In the genomic region with DNA sequence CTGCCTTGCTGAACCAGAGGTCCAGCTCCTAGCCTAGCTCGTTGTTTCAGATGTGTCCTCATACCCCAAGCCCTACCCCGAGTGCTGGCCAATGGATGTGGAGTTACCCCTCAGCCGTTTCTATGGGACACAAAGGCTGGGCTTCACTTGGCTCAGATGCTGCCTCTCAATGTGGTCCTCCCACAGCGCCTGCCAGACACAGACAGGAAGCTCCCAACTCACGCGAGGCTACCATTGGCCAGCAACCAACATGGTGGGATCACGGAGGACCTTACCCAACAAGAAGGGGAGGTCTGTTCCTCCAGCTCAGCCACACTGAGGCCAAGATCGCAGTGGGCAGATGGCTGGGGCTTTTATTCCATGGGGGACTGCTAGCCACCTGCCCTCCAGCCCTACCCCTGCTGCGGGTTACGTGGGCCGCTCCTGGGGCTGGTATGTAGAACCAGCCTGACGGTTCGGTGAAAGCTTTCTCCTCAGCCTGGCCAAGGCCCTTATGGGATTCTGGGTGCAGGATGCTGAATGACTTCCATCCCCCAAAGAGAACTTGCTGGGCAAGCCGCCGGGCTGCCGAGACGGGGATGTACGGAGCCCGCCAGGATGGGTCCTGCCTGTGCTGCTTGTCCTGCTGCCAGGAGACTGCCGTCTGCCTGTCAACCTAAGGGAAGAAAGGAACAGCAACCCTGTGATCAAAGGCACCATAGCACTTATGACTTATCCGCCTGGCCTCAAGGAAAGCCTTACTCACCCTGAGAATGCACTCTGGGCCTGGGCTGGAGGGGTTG, we compare ENCODE assay signal across 16 mouse cellular contexts. TPM values are rescaled to one million over a fixed set of nuclear protein-coding genes. Genes with fewer than 3 reads are reported as not detected.
DNase-seq lines count a peak whose midpoint lies in the region; ATAC-seq and TF ChIP-seq lines count a peak whose summit lies in the region.
"Had no signal": no experiment of that assay in that cellular context is flagged by ENCODE, and none has a peak within 500 bp of the region (broad histone marks: within the 10 kb centered on the region; RNA-seq: fewer than 3 reads in every experiment).

No protein-coding gene starts in this region.

- no peak overlapping the region for H3K4me3 ChIP-seq in forebrain, postnatal 0 days (ENCODE audit: low read depth, low read length)
- H3K4me3 ChIP-seq in forebrain, embryonic 10.5 days: no peak overlapping the region
- H3K4me3 ChIP-seq: embryonic facial prominence, embryonic 12.5 days; liver, embryonic 13.5 days; lung, embryonic 15.5 days had no signal

- ATAC-seq in forebrain, postnatal 0 days: peak; percentile 71

- peak; percentile 58 for DNase-seq in forebrain, postnatal 0 days
- DNase-seq in forebrain, embryonic 10.5 days (ENCODE audit: extremely low spot score, low spot score): no peak
- peak; percentile 30 to 45 for DNase-seq in left cerebral cortex, postnatal 10 days (ENCODE audit: extremely low spot score in 1 of 2, low spot score in 2 of 2)
- DNase-seq in left cerebral cortex, adult 18-20 months (ENCODE audit: low spot score in 2 of 2): no peak
- peak; percentile 33 for DNase-seq in right cerebral cortex, postnatal 14 days
- DNase-seq in right cerebral cortex, adult 18-20 months: no peak
- DNase-seq in urinary bladder, adult 18-20 months (ENCODE audit: low spot score in 2 of 2): no peak
- DNase-seq: adrenal gland, adult 2 months; cerebellum, adult 11 months; gastrocnemius, postnatal 14 days; kidney, adult 18-20 months; liver, embryonic 13.5 days; thymus, postnatal 4 days had no signal

- intact Hi-C loops in left cerebral cortex, postnatal 10 days (cut with DNase I): no loop called here

- WGBS in forebrain, postnatal 0 days: 79% methylated on average over 21 of the region's 21 CpGs
- WGBS in forebrain, embryonic 10.5 days: 93% methylated on average over 21 of the region's 21 CpGs

- H3K4me2 ChIP-seq in forebrain, postnatal 0 days (ENCODE audit: low read depth): no peak overlapping the region
- H3K4me2 ChIP-seq: embryonic facial prominence, embryonic 12.5 days; liver, embryonic 13.5 days; lung, embryonic 15.5 days had no signal

- TF ChIP-seq CTCF in forebrain, postnatal 0 days (IDR thresholded peaks at IDR 0.05; ENCODE audit: low read depth): no peak

- no peak overlapping the region for H3K9ac ChIP-seq in forebrain, postnatal 0 days
- H3K9ac ChIP-seq: embryonic facial prominence, embryonic 12.5 days; liver, embryonic 13.5 days; lung, embryonic 15.5 days had no signal

- peak overlapping the region; percentile 5; the same call in 1 of the 2 replicates for H3K27ac ChIP-seq in forebrain, postnatal 0 days (ENCODE audit: low read depth, low read length)
- no peak overlapping the region for H3K27ac ChIP-seq in forebrain, embryonic 10.5 days
- H3K27ac ChIP-seq: embryonic facial prominence, embryonic 12.5 days; liver, embryonic 13.5 days; lung, embryonic 15.5 days had no signal

- no peaks in the 10 kb centered on the region for H3K9me3 ChIP-seq in forebrain, postnatal 0 days (ENCODE audit: low read length)
- H3K9me3 ChIP-seq in forebrain, embryonic 10.5 days: no peaks in the 10 kb centered on the region
- H3K9me3 ChIP-seq: embryonic facial prominence, embryonic 12.5 days; G1E; liver, embryonic 13.5 days; lung, embryonic 15.5 days had no signal

- H3K4me1 ChIP-seq in forebrain, postnatal 0 days (ENCODE audit: insufficient read depth): no peaks in the 10 kb centered on the region
- H3K4me1 ChIP-seq in forebrain, embryonic 10.5 days: peaks cover 3% of the 10 kb centered on the region; the same call in 1 of the 2 replicates
- H3K4me1 ChIP-seq: embryonic facial prominence, embryonic 12.5 days; liver, embryonic 13.5 days had no signal

- H3K27me3 ChIP-seq in forebrain, postnatal 0 days (ENCODE audit: insufficient read depth, low read length): no peaks in the 10 kb centered on the region
- H3K27me3 ChIP-seq in forebrain, embryonic 10.5 days (ENCODE audit: poor library complexity, severe bottlenecking): no peaks in the 10 kb centered on the region
- H3K27me3 ChIP-seq: embryonic facial prominence, embryonic 12.5 days; liver, embryonic 13.5 days; lung, embryonic 15.5 days had no signal

- peaks cover 58% of the 10 kb centered on the region for H3K36me3 ChIP-seq in forebrain, postnatal 0 days (ENCODE audit: insufficient read depth)
- H3K36me3 ChIP-seq in forebrain, embryonic 10.5 days (replicated peaks): peaks cover 69% of the 10 kb centered on the region

RNA-seq across cellular contexts. Expression of gene Rnf215, which starts 8.5 kb away (rescaled TPM):
- 73.9 and 90.1 TPM in 2 replicates for total RNA-seq in forebrain, postnatal 0 days (2014; rRNA removed)
- polyA plus RNA-seq in forebrain, postnatal 0 days (2015; fragmentation: Nextera tagmentation; extraction: Ambion mirVana): 37.4 and 45.4 TPM in 2 replicates
- 19.1 and 19.7 TPM in 2 replicates for polyA plus RNA-seq in forebrain, embryonic 10.5 days (2016; fragmentation: Nextera tagmentation; extraction: Ambion mirVana)
- total RNA-seq in left cerebral cortex, postnatal 10 days (2021): 10 to 100 TPM; 43.4 to 45.8 TPM
- total RNA-seq in left cerebral cortex, adult 18-20 months (2021): 10 to 100 TPM; 27.1 to 30.8 TPM

RNA-seq across cellular contexts. Expression of gene Ccdc157, which starts 16.6 kb away (rescaled TPM):
- 13.9 and 25.0 TPM in 2 replicates for total RNA-seq in forebrain, postnatal 0 days (2014; rRNA removed)
- 5.2 and 7.8 TPM in 2 replicates for polyA plus RNA-seq in forebrain, postnatal 0 days (2015; fragmentation: Nextera tagmentation; extraction: Ambion mirVana)
- 6.5 and 7.8 TPM in 2 replicates for polyA plus RNA-seq in forebrain, embryonic 10.5 days (2016; fragmentation: Nextera tagmentation; extraction: Ambion mirVana)
- total RNA-seq in left cerebral cortex, postnatal 10 days (2021): 10 to 100 TPM; 13.8 to 15.5 TPM
- 10 to 100 TPM; 16.6 to 17.6 TPM for total RNA-seq in left cerebral cortex, adult 18-20 months (2021)

RNA-seq across cellular contexts. Expression of gene Sf3a1, which starts 16.7 kb away (rescaled TPM):
- 46.7 and 54.4 TPM in 2 replicates for total RNA-seq in forebrain, postnatal 0 days (2014; rRNA removed)
- 30.6 and 34.6 TPM in 2 replicates for polyA plus RNA-seq in forebrain, postnatal 0 days (2015; fragmentation: Nextera tagmentation; extraction: Ambion mirVana)
- polyA plus RNA-seq in forebrain, embryonic 10.5 days (2016; fragmentation: Nextera tagmentation; extraction: Ambion mirVana): 103 and 104 TPM in 2 replicates
- total RNA-seq in left cerebral cortex, postnatal 10 days (2021): 10 to 100 TPM; 73.9 to 75.1 TPM
- total RNA-seq in left cerebral cortex, adult 18-20 months (2021): 10 to 100 TPM; 73.1 to 74.1 TPM

RNA-seq across cellular contexts. Expression of gene Sec14l2, which starts 20.3 kb away (rescaled TPM):
- total RNA-seq in forebrain, postnatal 0 days (2014; rRNA removed): 4.4 and 5.8 TPM in 2 replicates
- polyA plus RNA-seq in forebrain, postnatal 0 days (2015; fragmentation: Nextera tagmentation; extraction: Ambion mirVana): 2.9 and 3.4 TPM in 2 replicates
- 3.0 and 3.5 TPM in 2 replicates for polyA plus RNA-seq in forebrain, embryonic 10.5 days (2016; fragmentation: Nextera tagmentation; extraction: Ambion mirVana)
- 10 to 100 TPM; 14.0 to 14.4 TPM for total RNA-seq in left cerebral cortex, postnatal 10 days (2021)
- 10 to 100 TPM; 39.6 to 40.9 TPM for total RNA-seq in left cerebral cortex, adult 18-20 months (2021)

RNA-seq across cellular contexts. Expression of gene Tbc1d10a, which starts 43.1 kb away (rescaled TPM):
- total RNA-seq in forebrain, postnatal 0 days (2014; rRNA removed): 41.9 and 42.0 TPM in 2 replicates
- polyA plus RNA-seq in forebrain, postnatal 0 days (2015; fragmentation: Nextera tagmentation; extraction: Ambion mirVana): 33.1 and 37.6 TPM in 2 replicates
- polyA plus RNA-seq in forebrain, embryonic 10.5 days (2016; fragmentation: Nextera tagmentation; extraction: Ambion mirVana): 24.4 and 25.4 TPM in 2 replicates
- total RNA-seq in left cerebral cortex, postnatal 10 days (2021): 10 to 100 TPM; 27.4 to 27.8 TPM
- 10 to 100 TPM; 30.5 to 30.7 TPM for total RNA-seq in left cerebral cortex, adult 18-20 months (2021)

Comparison
In these comparisons a context has a peak if more than half of its experiments do, and no peak if none do; other contexts are left out.
1. DNase-seq: peak in forebrain, postnatal 0 days (single experiment), left cerebral cortex, postnatal 10 days (2 of 2) and right cerebral cortex, postnatal 14 days (single experiment); none in forebrain, embryonic 10.5 days (single experiment), left cerebral cortex, adult 18-20 months (0 of 2), right cerebral cortex, adult 18-20 months (single experiment) and urinary bladder, adult 18-20 months (0 of 2).